Mouse (Mus musculus): Measurements from ENCODE around the gene Spata13. TPM values are rescaled to one million over a fixed set of nuclear protein-coding genes. Genes with fewer than 3 reads are reported as not detected.

The Spata13 gene
- polyA plus RNA-seq, 1 experiment from 2014 or later, result 14.7 TPM

DNA sequence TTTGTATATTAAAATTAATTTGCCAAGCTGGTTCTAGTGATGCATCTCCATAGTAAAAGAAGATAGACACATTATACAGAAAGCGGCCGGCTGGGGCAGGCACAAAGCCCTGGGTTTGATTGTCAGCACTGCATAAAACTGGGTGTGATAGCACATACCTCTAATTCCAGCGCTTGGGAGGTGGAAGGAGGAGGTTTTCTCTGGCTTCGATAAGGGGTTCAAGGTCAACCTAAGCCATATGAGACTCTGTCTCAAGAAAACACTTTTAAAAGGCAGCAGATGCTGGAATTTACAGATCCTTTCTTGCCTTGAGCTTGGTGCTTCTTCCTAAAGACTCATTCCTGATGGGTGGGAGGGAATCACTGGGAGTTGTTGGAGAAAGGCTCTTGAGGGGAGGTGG lies 130.7 kb downstream of the Spata13 start:
- Histone ChIP-seq H3K27ac (replicated peaks; ENCODE audit: low read depth, low read length) (no peak overlapping the region), H3K36me3 (ENCODE audit: control insufficient read depth, insufficient read depth, low read length) (peaks cover 13% of the 10 kb centered on the region; the same call in 1 of the 2 replicates), H3K4me3 (ENCODE audit: low read depth, low read length) (no peak overlapping the region), H3K4me1 (ENCODE audit: control insufficient read depth, insufficient read depth, low read length) (no peaks in the 10 kb centered on the region), H3K4me2 (ENCODE audit: low read depth, low read length) (no peak overlapping the region), H3K27me3 (replicated peaks; ENCODE audit: control insufficient read depth, insufficient read depth, low read length) (no peaks in the 10 kb centered on the region), H3K9ac (ENCODE audit: low read depth, low read length) (no peak overlapping the region), H3K9me3 (ENCODE audit: control insufficient read depth, low read length) (no peaks in the 10 kb centered on the region)
- DNase-seq (ENCODE audit: low spot score) (no peak), ATAC-seq (ENCODE audit: low read depth) (no peak)
- WGBS, result 67% methylated on average over 4 of the region's 4 CpGs

DNA sequence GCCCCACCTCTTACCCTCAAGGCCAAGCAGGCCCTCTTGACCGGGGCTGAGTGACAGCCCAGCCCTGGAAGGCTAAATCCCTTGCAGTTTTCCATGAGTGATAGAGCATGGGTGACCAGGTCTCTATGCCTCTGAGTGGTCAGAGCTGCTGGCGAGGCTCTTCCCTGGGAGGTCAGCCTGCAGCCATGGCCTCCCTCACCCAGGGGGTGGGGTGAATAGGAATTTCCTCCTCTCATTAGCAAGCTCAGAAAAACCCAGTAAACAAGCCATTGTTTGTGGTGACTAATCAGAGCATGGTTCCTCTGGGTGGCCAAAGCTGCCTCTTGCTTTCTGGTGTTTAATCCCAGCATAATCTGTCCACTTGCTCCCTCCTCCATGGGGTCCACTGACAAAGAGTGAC lies 131.2 kb downstream of the Spata13 start:
- H3K4me1 ChIP-seq (ENCODE audit: control insufficient read depth, insufficient read depth, low read length), result no peaks in the 10 kb centered on the region
- DNase-seq (ENCODE audit: low spot score) (no peak), ATAC-seq (ENCODE audit: low read depth) (no peak)
- H3K4me2 ChIP-seq (ENCODE audit: low read depth, low read length), result no peak overlapping the region
- H3K27ac ChIP-seq (replicated peaks; ENCODE audit: low read depth, low read length), result no peak overlapping the region
- no peaks in the 10 kb centered on the region for H3K27me3 ChIP-seq (replicated peaks; ENCODE audit: control insufficient read depth, insufficient read depth, low read length)
- H3K4me3 ChIP-seq (ENCODE audit: low read depth, low read length), result no peak overlapping the region
- H3K36me3 ChIP-seq (ENCODE audit: control insufficient read depth, insufficient read depth, low read length), result peaks cover 13% of the 10 kb centered on the region; the same call in 1 of the 2 replicates
- H3K9me3 ChIP-seq (ENCODE audit: control insufficient read depth, low read length), result no peaks in the 10 kb centered on the region
- WGBS, result 58% methylated on average over 2 of the region's 2 CpGs
- no peak overlapping the region for H3K9ac ChIP-seq (ENCODE audit: low read depth, low read length)

GRCm38 (mm10) chr14:60767884-60768283 lies 134.1 kb downstream of the Spata13 start, which contains the start of gene C1qtnf9:
TSS of gene C1qtnf9 (plus strand) at chr14:60768134.
- WGBS, result 51% methylated on average over 4 of the region's 4 CpGs
- ATAC-seq (ENCODE audit: low read depth) (no peak), DNase-seq (ENCODE audit: low spot score) (no peak)
- no peak within 1 kb of the TSS for H3K4me2 ChIP-seq (ENCODE audit: low read depth, low read length)
- H3K27ac ChIP-seq (replicated peaks; ENCODE audit: low read depth, low read length), result no peak within 1 kb of the TSS
- no peaks in the 10 kb centered on the region for H3K4me1 ChIP-seq (ENCODE audit: control insufficient read depth, insufficient read depth, low read length)
- H3K36me3 ChIP-seq (ENCODE audit: control insufficient read depth, insufficient read depth, low read length), result no peaks in the 10 kb centered on the region
- H3K27me3 ChIP-seq (replicated peaks; ENCODE audit: control insufficient read depth, insufficient read depth, low read length), result no peaks in the 10 kb centered on the region
- no peak within 1 kb of the TSS for H3K9ac ChIP-seq (ENCODE audit: low read depth, low read length)
- H3K4me3 ChIP-seq (ENCODE audit: low read depth, low read length), result no peak within 1 kb of the TSS
- H3K9me3 ChIP-seq (ENCODE audit: control insufficient read depth, low read length), result no peaks in the 10 kb centered on the region

GRCm38 (mm10) chr14:60769340-60769739 lies 135.5 kb downstream of the Spata13 start:
- WGBS, result 43% methylated on average over 6 of the region's 6 CpGs
- Histone ChIP-seq H3K4me3 (ENCODE audit: low read depth, low read length) (no peak overlapping the region), H3K4me1 (ENCODE audit: control insufficient read depth, insufficient read depth, low read length) (no peaks in the 10 kb centered on the region), H3K9ac (ENCODE audit: low read depth, low read length) (no peak overlapping the region), H3K36me3 (ENCODE audit: control insufficient read depth, insufficient read depth, low read length) (no peaks in the 10 kb centered on the region), H3K4me2 (ENCODE audit: low read depth, low read length) (no peak overlapping the region), H3K9me3 (ENCODE audit: control insufficient read depth, low read length) (no peaks in the 10 kb centered on the region), H3K27ac (replicated peaks; ENCODE audit: low read depth, low read length) (no peak overlapping the region), H3K27me3 (replicated peaks; ENCODE audit: control insufficient read depth, insufficient read depth, low read length) (no peaks in the 10 kb centered on the region)
- DNase-seq (ENCODE audit: low spot score) (no peak), ATAC-seq (ENCODE audit: low read depth) (no peak)

DNA sequence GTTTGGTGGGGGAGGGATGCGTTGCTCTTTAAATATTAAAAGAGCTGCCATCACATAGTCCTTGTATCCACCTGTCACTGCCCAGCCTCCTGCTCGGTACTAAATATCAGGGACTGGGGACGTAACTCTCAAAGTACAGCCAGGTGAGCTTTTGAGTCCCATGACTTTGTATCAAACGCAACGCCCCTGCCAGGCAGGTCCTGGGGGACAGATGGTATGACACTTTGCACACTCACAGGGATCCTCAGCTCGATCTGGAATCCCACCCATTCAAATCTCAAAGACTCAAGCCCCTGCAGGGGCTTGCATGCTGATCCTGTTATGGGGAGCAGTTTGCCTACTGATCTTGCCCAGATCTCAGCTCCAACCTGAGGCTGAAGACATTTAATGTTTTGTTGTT lies 136.8 kb downstream of the Spata13 start:
- Histone ChIP-seq H3K36me3 (ENCODE audit: control insufficient read depth, insufficient read depth, low read length) (no peaks in the 10 kb centered on the region), H3K9ac (ENCODE audit: low read depth, low read length) (no peak overlapping the region), H3K27ac (replicated peaks; ENCODE audit: low read depth, low read length) (no peak overlapping the region), H3K27me3 (replicated peaks; ENCODE audit: control insufficient read depth, insufficient read depth, low read length) (no peaks in the 10 kb centered on the region), H3K4me2 (ENCODE audit: low read depth, low read length) (0 out of 2 replicates have a peak overlapping the region, but pooled peaks have one; percentile 58), H3K9me3 (ENCODE audit: control insufficient read depth, low read length) (no peaks in the 10 kb centered on the region), H3K4me1 (ENCODE audit: control insufficient read depth, insufficient read depth, low read length) (no peaks in the 10 kb centered on the region), H3K4me3 (ENCODE audit: low read depth, low read length) (no peak overlapping the region)
- no peak for ATAC-seq (ENCODE audit: low read depth)
- 71% methylated on average over 6 of the region's 6 CpGs for WGBS
- no peak for DNase-seq (ENCODE audit: low spot score)

DNA sequence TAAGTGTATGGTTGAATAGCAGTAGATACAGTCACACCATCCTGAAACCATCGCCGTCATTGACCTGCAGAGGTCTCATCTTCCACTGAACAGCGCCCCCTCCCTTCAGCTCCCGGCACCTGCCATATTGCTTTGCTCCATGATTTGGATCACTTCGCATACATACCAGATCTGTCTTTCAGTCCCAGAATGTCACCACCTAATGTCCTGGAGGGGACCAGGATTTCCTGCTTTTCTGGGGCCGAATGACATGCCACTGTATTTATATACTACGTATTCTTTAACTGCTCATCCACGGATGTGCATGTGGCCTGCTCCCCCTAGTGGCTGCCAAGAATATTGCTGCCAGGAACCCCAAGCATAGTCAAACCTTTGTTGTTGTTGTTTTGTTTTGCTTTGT lies 137.3 kb downstream of the Spata13 start:
- H3K4me2 ChIP-seq (ENCODE audit: low read depth, low read length), result peak overlapping the region; percentile 58
- WGBS, result 3% methylated on average over 8 of the region's 8 CpGs

DNA sequence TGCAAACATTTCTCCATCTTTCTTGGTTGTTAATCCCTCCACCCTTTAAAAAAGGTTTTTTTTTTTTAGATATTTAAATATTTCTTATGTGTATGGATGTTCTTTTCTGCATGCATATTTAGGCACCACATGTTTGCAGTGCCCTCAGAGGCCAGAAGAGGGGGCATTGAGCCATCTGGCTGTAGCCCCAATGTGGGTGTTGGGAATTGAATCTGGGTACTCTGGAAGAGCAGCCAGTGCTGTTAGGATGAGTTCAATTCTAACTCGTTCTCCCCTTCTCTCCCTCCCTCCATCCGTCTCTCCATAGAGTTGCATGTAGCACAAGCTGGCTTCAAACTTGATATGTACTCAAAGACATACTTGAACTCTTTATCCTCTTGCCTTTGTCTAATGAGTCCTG lies 139.7 kb downstream of the Spata13 start:
- ATAC-seq (ENCODE audit: low read depth), result no peak
- no peaks in the 10 kb centered on the region for H3K4me1 ChIP-seq (ENCODE audit: control insufficient read depth, insufficient read depth, low read length)
- H3K4me2 ChIP-seq (ENCODE audit: low read depth, low read length), result no peak overlapping the region
- no peaks in the 10 kb centered on the region for H3K27me3 ChIP-seq (replicated peaks; ENCODE audit: control insufficient read depth, insufficient read depth, low read length)
- no peak for DNase-seq (ENCODE audit: low spot score)
- WGBS, result 79% methylated on average over 2 of the region's 2 CpGs
- H3K9ac ChIP-seq (ENCODE audit: low read depth, low read length), result no peak overlapping the region
- no peaks in the 10 kb centered on the region for H3K36me3 ChIP-seq (ENCODE audit: control insufficient read depth, insufficient read depth, low read length)
- no peak overlapping the region for H3K4me3 ChIP-seq (ENCODE audit: low read depth, low read length)
- no peaks in the 10 kb centered on the region for H3K9me3 ChIP-seq (ENCODE audit: control insufficient read depth, low read length)
- no peak overlapping the region for H3K27ac ChIP-seq (replicated peaks; ENCODE audit: low read depth, low read length)

More for the DNA sequence above, 137.3 kb downstream of the Spata13 start:
- H3K27me3 ChIP-seq (replicated peaks; ENCODE audit: control insufficient read depth, insufficient read depth, low read length), result no peaks in the 10 kb centered on the region
- H3K36me3 ChIP-seq (ENCODE audit: control insufficient read depth, insufficient read depth, low read length), result no peaks in the 10 kb centered on the region
- H3K9me3 ChIP-seq (ENCODE audit: control insufficient read depth, low read length), result no peaks in the 10 kb centered on the region
- DNase-seq (ENCODE audit: low spot score), result peak; percentile 57
- H3K4me3 ChIP-seq (ENCODE audit: low read depth, low read length), result peak overlapping the region; percentile 35
- ATAC-seq (ENCODE audit: low read depth), result peak; percentile 71
- H3K27ac ChIP-seq (replicated peaks; ENCODE audit: low read depth, low read length), result no peak overlapping the region
- no peak overlapping the region for H3K9ac ChIP-seq (ENCODE audit: low read depth, low read length)
- no peaks in the 10 kb centered on the region for H3K4me1 ChIP-seq (ENCODE audit: control insufficient read depth, insufficient read depth, low read length)

DNA sequence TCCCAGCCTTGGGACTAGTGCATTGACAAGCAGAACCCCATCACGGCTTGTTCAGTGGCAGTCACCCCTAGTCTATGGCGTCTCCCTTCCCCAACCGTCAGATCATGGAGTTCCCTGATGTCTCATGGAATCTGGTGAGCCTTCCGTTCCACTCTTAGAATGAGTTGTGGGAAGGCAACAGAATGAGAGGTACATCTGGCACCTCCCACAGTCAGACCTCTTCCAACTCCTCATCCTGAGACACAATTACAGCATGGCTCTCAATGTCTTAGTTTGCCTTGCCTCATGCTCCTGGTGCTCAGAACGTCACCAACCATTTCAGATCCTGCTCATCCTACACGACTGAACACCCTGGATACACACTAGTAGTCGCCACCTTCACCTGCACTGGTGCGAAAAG lies 142.7 kb downstream of the Spata13 start:
- 81% methylated on average over 8 of the region's 8 CpGs for WGBS
- no peak for ATAC-seq (ENCODE audit: low read depth)
- no peak overlapping the region for H3K9ac ChIP-seq (ENCODE audit: low read depth, low read length)

DNA sequence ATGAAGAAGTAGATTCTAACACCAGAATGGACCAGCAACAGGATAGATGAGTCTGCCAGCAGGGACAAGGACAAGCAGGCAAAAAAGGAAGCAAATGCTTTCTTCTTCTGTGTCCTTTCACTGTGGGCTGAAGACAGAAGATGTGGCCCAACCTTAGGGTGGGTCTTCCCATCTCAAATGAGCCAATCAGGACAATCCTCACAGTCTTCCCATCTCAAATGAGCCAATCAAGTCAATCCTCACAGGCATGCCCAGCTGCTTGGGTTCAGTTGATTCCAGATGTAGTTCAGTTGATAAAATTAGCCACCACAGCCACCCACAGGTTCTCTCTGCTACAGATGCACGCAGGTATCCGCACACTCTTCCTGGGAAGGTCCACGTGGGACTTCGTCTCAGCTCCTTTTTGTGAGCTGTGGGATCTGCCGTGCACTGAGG lies 143.7 kb downstream of the Spata13 start:
- WGBS, result 84% methylated on average over 5 of the region's 5 CpGs
- Histone ChIP-seq H3K27ac (replicated peaks; ENCODE audit: low read depth, low read length) (no peak overlapping the region), H3K9ac (ENCODE audit: low read depth, low read length) (no peak overlapping the region), H3K4me2 (ENCODE audit: low read depth, low read length) (no peak overlapping the region), H3K27me3 (replicated peaks; ENCODE audit: control insufficient read depth, insufficient read depth, low read length) (no peaks in the 10 kb centered on the region), H3K36me3 (ENCODE audit: control insufficient read depth, insufficient read depth, low read length) (no peaks in the 10 kb centered on the region), H3K4me1 (ENCODE audit: control insufficient read depth, insufficient read depth, low read length) (no peaks in the 10 kb centered on the region), H3K4me3 (ENCODE audit: low read depth, low read length) (no peak overlapping the region), H3K9me3 (ENCODE audit: control insufficient read depth, low read length) (no peaks in the 10 kb centered on the region)
- ATAC-seq (ENCODE audit: low read depth) (no peak), DNase-seq (ENCODE audit: low spot score) (no peak)

More for the DNA sequence above, 142.7 kb downstream of the Spata13 start:
- Histone ChIP-seq H3K4me2 (ENCODE audit: low read depth, low read length) (no peak overlapping the region), H3K27ac (replicated peaks; ENCODE audit: low read depth, low read length) (no peak overlapping the region), H3K4me3 (ENCODE audit: low read depth, low read length) (no peak overlapping the region), H3K4me1 (ENCODE audit: control insufficient read depth, insufficient read depth, low read length) (no peaks in the 10 kb centered on the region), H3K27me3 (replicated peaks; ENCODE audit: control insufficient read depth, insufficient read depth, low read length) (no peaks in the 10 kb centered on the region), H3K36me3 (ENCODE audit: control insufficient read depth, insufficient read depth, low read length) (no peaks in the 10 kb centered on the region), H3K9me3 (ENCODE audit: control insufficient read depth, low read length) (no peaks in the 10 kb centered on the region)
- no peak for DNase-seq (ENCODE audit: low spot score)

All from embryonic facial prominence, embryonic 14.5 days (tissue).